Mouse (Mus musculus) thymus, postnatal 25 days (tissue): Measurements from ENCODE around the gene Tspan14.

ENCODE experiments used
- DNase-seq: peaks from one replicate; pipeline ENCODE4 v3.0.0; 2022

The Tspan14 gene

DNA sequence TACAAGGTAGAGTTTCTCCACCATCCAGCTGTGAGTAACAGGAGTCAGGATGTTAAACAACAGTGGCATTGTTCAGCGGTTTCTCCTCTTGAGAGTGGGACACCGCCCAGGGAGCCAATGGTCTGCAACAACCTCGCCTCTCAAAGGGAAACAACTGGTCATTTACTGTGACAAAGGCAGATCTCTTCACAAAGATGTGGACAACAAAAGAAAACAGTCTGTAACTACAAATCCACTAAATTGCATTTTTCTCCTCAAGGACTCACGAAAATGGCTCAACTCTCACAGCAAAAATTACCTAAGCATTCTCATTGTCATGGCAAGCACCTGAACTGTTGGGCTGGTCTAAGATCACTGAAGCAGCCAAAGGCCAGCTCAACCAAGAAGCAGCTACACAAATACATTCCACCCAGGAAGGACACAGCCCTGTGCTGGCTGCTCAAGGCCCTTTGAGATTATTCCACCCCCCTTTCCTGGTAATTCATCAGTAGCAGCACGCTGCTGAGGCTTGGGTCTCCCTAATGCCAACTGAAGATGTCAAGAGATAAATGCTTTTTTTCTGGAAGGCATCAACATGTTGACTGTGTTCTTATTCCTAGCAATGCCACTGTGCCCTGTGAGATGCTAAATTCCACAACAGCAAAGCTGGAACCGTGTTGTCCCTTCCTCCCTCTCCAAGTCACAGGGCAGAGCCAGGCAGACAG lies 101.6 kb downstream of the Tspan14 start:
- no peak for DNase-seq

DNA sequence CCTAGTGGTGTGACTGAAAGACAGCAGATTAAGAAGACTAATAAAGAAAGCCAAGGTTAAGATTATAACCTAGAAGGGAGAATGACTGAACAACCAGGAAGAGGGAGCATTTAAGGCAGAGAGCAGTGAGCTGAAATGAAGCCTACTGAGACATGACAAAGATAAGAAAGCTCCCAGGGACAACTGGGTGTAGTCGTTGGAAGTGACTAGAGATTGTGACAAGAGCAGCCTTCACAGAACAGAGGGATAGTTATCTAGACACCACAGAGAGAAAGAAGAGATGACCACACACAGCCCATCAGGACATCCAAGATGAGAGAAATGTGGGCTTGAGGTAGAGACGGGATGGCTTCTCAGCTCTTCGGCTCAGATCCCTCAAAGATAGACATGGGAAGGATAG lies 102.9 kb downstream of the Tspan14 start:
- DNase-seq, result no peak

- no peak for DNase-seq
Measured at GRCm38 (mm10) chr14:40863022-40863421, 103.6 kb downstream of the Tspan14 start.
